Mouse (Mus musculus) forebrain, embryonic 10.5 days (tissue): ENCODE data around the gene Gm49711. TPM values are rescaled to one million over a fixed set of nuclear protein-coding genes. Genes with fewer than 3 reads are reported as not detected.
"Not testable (repeated sequence)": the region's sequence is repeated elsewhere in the genome, so short reads cannot be mapped to it uniquely, and the experiment has no call there.

Source experiments
- DNase-seq: peaks from one replicate; pipeline ENCODE4 v3.0.0-alpha.2; 2017; ENCODE audit warnings: low spot score; ENCODE audit errors: extremely low spot score
- H3K27ac ChIP-seq: fragments of 300-500 bp; sonication (generic); 2 replicates; pipeline ENCODE4 v1.5.1; 2016; ENCODE audit warnings: mild to moderate bottlenecking
- H3K27me3 ChIP-seq: fragments of 300-500 bp; sonication (generic); 2 replicates; pipeline ENCODE4 v1.6.1; 2016; ENCODE audit warnings: mild to moderate bottlenecking; ENCODE audit not compliant: poor library complexity, severe bottlenecking
- H3K36me3 ChIP-seq: fragments of 300-500 bp; sonication (generic); replicated peaks from 2 replicates; pipeline ENCODE4 v1.6.1; 2016; ENCODE audit warnings: mild to moderate bottlenecking, moderate library complexity
- H3K4me1 ChIP-seq: fragments of 300-500 bp; sonication (generic); 2 replicates; pipeline ENCODE4 v1.6.1; 2016
- H3K4me3 ChIP-seq: fragments of 300-500 bp; sonication (generic); 2 replicates; pipeline ENCODE4 v1.5.1; 2016; ENCODE audit warnings: mild to moderate bottlenecking, moderate library complexity
- H3K9me3 ChIP-seq: fragments of 300-500 bp; sonication (generic); 2 replicates; pipeline ENCODE4 v1.6.1; 2016; ENCODE audit warnings: mild to moderate bottlenecking, moderate library complexity
- WGBS: fragments of 180-500 bp; shearing (Covaris S2); methylation state at CpG from one replicate; pipeline ENCODE4 v1.1.7; 2016; 5-methylcytosine and 5-hydroxymethylcytosine counted together
- polyA plus RNA-seq: library from polyadenylated mRNA; unstranded; fragments of >200 nt; fragmentation: Nextera tagmentation; extraction: Ambion mirVana; gene quantifications from 2 replicates; pipeline ENCODE4 v1.2.1, GENCODE M21; 2016

Gene Gm49711
- polyA plus RNA-seq, 1 experiment from 2014 or later, result 0.12 TPM

DNA sequence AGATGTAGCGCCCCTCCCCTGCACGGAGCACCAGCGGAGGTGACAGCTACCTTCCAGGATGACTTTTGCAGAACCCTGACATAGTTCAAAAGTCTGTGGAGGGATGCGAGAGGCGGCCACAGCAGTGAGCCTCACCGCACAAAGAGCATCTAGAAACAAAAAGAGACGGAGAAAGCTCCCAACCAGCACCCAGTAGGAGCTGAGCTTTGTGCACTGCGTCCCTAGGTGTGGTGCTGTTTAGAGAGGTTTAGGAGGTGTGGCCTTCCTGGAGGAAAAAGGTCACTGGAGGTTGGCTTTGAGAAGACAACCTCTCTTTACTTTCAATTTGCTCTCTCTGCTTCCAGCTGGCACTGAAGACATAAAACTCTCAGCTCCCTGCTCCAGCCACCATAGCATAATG is 121.2 kb downstream of the Gm49711 start:
- DNase-seq, result no peak
- no peaks in the 10 kb centered on the region for H3K36me3 ChIP-seq
- H3K27me3 ChIP-seq, result no peaks in the 10 kb centered on the region
- H3K4me1 ChIP-seq, result peaks cover 12% of the 10 kb centered on the region
- 68% methylated on average over 8 of the region's 8 CpGs for WGBS
- no peaks in the 10 kb centered on the region for H3K9me3 ChIP-seq
- no peak overlapping the region for H3K4me3 ChIP-seq
- peak overlapping the region; percentile 44; the same call in 1 of the 2 replicates for H3K27ac ChIP-seq

DNA sequence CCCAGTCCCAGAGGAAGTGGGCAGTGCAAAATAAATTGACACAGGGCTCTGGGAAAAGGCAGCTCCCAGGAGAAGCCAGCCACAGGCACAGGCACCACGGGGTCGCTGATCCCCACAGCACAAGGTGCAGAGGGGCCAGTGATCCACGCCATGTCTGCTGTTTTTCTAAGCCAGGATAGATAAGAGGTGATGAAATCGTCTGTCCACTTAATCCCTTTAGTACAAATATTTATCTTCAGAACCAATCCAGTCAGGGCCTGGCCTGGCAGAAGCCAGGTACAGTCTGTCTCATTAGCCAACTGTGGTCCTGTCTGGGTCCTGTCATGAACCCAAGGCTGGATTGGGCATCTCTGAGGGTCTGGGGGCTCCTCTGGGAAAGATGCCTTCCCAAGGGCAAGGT is 125.4 kb downstream of the Gm49711 start:
- Histone ChIP-seq H3K4me3 (no peak overlapping the region), H3K27me3 (no peaks in the 10 kb centered on the region), H3K9me3 (no peaks in the 10 kb centered on the region), H3K36me3 (no peaks in the 10 kb centered on the region), H3K4me1 (peaks cover 7% of the 10 kb centered on the region), H3K27ac (no peak overlapping the region)
- WGBS, result 78% methylated on average over 4 of the region's 4 CpGs
- no peak for DNase-seq

GRCm38 (mm10) chr16:92190603-92191002 is 132.5 kb downstream of the Gm49711 start:
- 0 out of 2 replicates have a peak, but pooled peaks cover 4% of the 10 kb centered on the region for H3K9me3 ChIP-seq
- H3K4me1 ChIP-seq, result no peaks in the 10 kb centered on the region
- H3K4me3 ChIP-seq, result no peak overlapping the region
- no peak overlapping the region for H3K27ac ChIP-seq
- no peaks in the 10 kb centered on the region for H3K36me3 ChIP-seq
- no peak for DNase-seq
- no peaks in the 10 kb centered on the region for H3K27me3 ChIP-seq

- H3K4me3 ChIP-seq, result no peak overlapping the region
- 0 out of 2 replicates have a peak, but pooled peaks cover 4% of the 10 kb centered on the region for H3K9me3 ChIP-seq
- no peaks in the 10 kb centered on the region for H3K4me1 ChIP-seq
- no peak overlapping the region for H3K27ac ChIP-seq
- no peaks in the 10 kb centered on the region for H3K27me3 ChIP-seq
- WGBS, result 69% methylated on average over 6 of the region's 6 CpGs
- no peaks in the 10 kb centered on the region for H3K36me3 ChIP-seq
- no peak for DNase-seq
Observed at GRCm38 (mm10) chr16:92195094-92195493, 137.0 kb downstream of the Gm49711 start.

DNA sequence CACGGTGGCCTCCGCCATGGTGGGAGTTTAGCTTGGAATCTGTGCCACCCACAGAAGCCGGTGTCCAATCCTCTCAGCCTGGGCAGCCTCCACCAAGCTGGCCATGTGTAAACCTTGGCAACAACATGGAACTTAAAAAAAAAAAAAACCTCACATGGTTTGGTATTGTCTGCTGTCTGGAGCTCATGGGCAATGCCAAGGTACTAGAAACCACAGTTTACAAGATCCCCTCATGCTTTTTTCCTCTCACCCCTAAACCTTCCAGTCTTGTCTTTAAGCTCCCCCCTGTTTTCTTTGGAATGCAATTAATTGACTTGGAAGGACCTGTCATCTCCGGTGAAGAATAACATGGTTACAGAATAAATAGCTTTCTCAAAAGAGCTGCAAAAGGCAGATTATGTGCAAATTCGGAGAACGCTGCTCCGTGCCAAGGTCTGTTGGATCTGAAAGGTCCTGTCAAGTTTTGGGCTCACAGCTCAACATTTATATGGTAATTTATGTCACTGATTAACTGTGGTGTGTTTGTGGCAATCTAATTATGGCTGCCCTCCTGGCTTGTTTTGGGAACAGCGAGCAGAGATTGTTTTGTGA is 138.7 kb downstream of the Gm49711 start:
- H3K27me3 ChIP-seq, result no peaks in the 10 kb centered on the region
- H3K36me3 ChIP-seq, result no peaks in the 10 kb centered on the region
- WGBS, result 89% methylated on average over 8 of the region's 8 CpGs
- no peak for DNase-seq
- no peaks in the 10 kb centered on the region for H3K4me1 ChIP-seq
- H3K4me3 ChIP-seq, result no peak overlapping the region
- no peak overlapping the region for H3K27ac ChIP-seq
- H3K9me3 ChIP-seq, result 0 out of 2 replicates have a peak, but pooled peaks cover 4% of the 10 kb centered on the region

DNA sequence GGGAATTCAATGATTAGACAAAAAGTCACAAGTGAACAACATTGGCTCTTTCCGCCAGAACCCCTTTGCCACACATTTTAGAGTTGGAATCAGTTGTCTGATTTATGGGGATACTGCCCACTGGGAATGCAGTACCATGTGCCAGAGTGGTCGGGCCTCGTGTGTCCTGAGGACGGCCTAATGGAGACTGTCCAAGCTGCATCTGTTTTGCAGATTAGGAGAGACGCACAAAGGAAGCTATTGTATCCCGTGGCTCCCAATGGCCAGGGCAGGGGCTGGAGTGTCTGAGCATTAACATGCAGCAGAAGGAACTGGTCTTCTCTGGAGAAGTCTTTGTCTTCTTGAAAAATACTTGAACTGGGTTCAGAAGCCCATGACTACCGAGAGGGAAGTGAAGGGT is 142.5 kb downstream of the Gm49711 start:
- H3K4me1 ChIP-seq, result no peaks in the 10 kb centered on the region
- no peak for DNase-seq
- no peaks in the 10 kb centered on the region for H3K27me3 ChIP-seq
- no peak overlapping the region for H3K27ac ChIP-seq
- WGBS, result 78% methylated on average over 7 of the region's 7 CpGs
- no peak overlapping the region for H3K4me3 ChIP-seq
- H3K36me3 ChIP-seq, result no peaks in the 10 kb centered on the region
- no peaks in the 10 kb centered on the region for H3K9me3 ChIP-seq

DNA sequence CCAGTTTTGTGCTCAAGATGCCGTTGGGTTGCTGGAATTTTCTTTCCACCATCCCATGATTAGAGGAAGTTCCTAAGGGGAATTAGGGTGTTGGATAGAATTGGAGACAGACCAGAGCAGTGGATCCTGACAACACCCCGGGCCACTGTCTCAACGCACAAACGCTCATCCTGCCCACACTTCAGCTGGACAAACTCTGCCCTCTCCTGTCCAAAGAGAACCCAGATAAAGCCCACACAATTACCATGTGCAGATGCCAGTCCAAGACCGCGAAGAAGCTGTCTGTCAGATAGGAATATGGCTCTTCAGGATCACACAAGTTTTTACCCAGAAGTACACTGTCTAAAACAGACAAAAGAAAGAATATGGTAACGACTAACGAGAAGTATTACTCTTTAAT is 145.5 kb downstream of the Gm49711 start:
- no peaks in the 10 kb centered on the region for H3K9me3 ChIP-seq
- no peak for DNase-seq
- H3K4me3 ChIP-seq, result no peak overlapping the region
- no peak overlapping the region for H3K27ac ChIP-seq
- H3K4me1 ChIP-seq, result no peaks in the 10 kb centered on the region
- no peaks in the 10 kb centered on the region for H3K36me3 ChIP-seq
- 91% methylated on average over 8 of the region's 8 CpGs for WGBS
- no peaks in the 10 kb centered on the region for H3K27me3 ChIP-seq

- no peak overlapping the region for H3K27ac ChIP-seq
- 92% methylated on average over 5 of the region's 5 CpGs for WGBS
- DNase-seq, result no peak
- no peaks in the 10 kb centered on the region for H3K36me3 ChIP-seq
- H3K27me3 ChIP-seq, result no peaks in the 10 kb centered on the region
- no peaks in the 10 kb centered on the region for H3K9me3 ChIP-seq
- no peak overlapping the region for H3K4me3 ChIP-seq
- H3K4me1 ChIP-seq, result no peaks in the 10 kb centered on the region
Observed at GRCm38 (mm10) chr16:92209291-92209781, 151.2 kb downstream of the Gm49711 start.

DNA sequence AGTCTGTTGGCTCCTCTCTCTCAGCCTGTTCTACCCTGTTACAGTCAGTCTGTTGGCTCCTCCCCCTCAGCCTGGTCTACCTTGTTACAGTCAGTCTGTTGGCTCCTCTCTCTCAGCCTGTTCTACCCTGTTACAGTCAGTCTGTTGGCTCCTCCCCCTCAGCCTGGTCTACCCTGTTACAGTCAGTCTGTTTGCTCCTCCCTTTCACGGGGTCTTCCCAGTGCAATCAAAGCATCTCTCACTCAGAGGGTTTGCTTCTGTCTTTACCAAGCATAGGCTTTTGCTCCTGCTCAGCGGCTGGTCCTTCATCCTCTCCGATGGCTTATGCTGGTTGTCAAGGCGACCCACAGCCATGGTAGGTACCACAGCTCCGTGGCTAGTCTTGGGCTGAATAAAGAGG is 152.2 kb downstream of the Gm49711 start:
- not testable (repeated sequence) for H3K36me3 ChIP-seq, H3K27me3 ChIP-seq, H3K27ac ChIP-seq, DNase-seq, H3K4me3 ChIP-seq, H3K9me3 ChIP-seq, H3K4me1 ChIP-seq
- 80% methylated on average over 5 of the region's 5 CpGs for WGBS

DNA sequence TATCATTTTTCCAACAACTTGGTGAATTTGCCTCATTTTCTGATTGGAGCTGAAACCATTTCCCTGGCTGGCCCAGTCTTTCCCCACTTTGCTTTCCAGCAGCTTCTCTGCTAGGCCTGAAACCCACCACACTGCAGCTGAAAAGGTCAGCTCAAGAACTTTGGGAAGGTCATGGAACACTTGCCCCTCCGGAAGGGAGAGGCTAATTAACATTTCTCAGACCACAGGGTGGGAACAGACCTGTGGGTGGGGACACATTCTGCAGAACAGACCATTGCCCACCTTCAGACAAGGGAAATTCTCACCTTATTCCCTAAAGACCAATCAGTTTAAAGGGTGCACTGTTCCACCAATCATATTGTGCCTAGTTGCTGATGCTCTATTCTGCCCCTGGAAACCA is 155.8 kb downstream of the Gm49711 start:
- H3K27ac ChIP-seq, DNase-seq, H3K4me1 ChIP-seq, H3K4me3 ChIP-seq, H3K27me3 ChIP-seq, H3K36me3 ChIP-seq, H3K9me3 ChIP-seq: not testable (repeated sequence)
- 76% methylated on average over 1 of the region's 1 CpGs for WGBS

- DNase-seq, result no peak
- Histone ChIP-seq H3K9me3 (peaks cover 1% of the 10 kb centered on the region; the same call in 1 of the 2 replicates), H3K4me3 (no peak overlapping the region), H3K4me1 (peaks cover 8% of the 10 kb centered on the region; the same call in 1 of the 2 replicates), H3K36me3 (no peaks in the 10 kb centered on the region), H3K27ac (no peak overlapping the region), H3K27me3 (no peaks in the 10 kb centered on the region)
- WGBS, result 68% methylated on average over 8 of the region's 8 CpGs
Observed at GRCm38 (mm10) chr16:92215599-92216390, 157.7 kb downstream of the Gm49711 start.

DNA sequence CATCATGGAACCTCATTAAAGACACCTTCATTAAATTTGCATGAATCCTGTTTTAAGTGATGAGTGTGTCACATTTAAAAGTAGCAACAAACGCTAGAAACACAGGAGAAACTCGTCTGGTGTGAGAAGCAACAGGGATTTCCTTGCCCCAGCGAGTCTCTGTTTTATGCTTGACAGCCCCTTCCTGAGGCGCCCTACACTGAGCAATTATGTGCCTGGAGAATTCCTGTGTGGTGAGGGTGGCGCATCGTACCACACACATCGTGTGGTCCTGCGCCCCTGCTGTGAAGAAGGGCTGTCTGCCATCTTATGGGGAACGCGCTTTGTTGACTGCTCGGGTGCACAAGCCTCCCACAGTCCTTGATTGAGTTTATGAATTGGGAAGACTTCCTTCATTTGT is 162.6 kb downstream of the Gm49711 start:
- no peak overlapping the region for H3K4me3 ChIP-seq
- peaks cover 5% of the 10 kb centered on the region; the same call in 1 of the 2 replicates for H3K4me1 ChIP-seq
- H3K9me3 ChIP-seq, result peaks cover 8% of the 10 kb centered on the region; the same call in 1 of the 2 replicates
- no peak overlapping the region for H3K27ac ChIP-seq
- no peaks in the 10 kb centered on the region for H3K36me3 ChIP-seq
- no peak for DNase-seq
- 93% methylated on average over 11 of the region's 11 CpGs for WGBS
- H3K27me3 ChIP-seq, result no peaks in the 10 kb centered on the region

DNA sequence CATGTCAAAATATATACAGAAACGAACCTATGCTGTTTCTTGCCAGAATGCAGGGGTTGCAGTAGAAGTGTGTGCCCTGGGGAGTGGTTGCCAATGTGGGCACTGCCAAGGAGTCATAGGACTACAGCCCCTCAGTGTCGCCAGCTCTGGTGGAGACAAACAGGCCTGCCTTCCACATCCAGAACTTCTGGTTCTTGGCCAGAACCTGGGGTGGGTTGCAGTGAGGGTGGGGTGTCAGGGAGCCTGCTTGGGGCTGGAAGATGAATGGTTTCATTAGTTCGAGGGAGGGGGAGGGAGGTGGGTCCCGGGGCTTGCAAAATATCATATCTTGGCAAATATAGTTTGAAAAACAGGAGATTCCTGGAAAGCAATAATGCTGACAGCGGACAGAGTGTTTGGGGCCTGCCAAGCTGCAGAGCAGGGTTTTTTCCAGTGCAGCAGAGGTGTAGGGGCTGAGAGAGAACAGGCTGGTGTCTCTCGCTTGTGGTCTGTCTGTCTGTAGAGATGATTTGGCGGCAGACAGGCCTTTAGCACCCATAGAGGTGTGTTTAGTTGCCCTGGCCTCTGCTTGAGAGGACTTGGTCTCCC is 170.3 kb downstream of the Gm49711 start:
- H3K27me3 ChIP-seq, result no peaks in the 10 kb centered on the region
- no peaks in the 10 kb centered on the region for H3K36me3 ChIP-seq
- DNase-seq, result no peak
- no peak overlapping the region for H3K4me3 ChIP-seq
- peaks cover 6% of the 10 kb centered on the region; the same call in 1 of the 2 replicates for H3K9me3 ChIP-seq
- no peak overlapping the region for H3K27ac ChIP-seq
- peaks cover 7% of the 10 kb centered on the region; the same call in 1 of the 2 replicates for H3K4me1 ChIP-seq
- 87% methylated on average over 7 of the region's 7 CpGs for WGBS
